In the genomic region with DNA sequence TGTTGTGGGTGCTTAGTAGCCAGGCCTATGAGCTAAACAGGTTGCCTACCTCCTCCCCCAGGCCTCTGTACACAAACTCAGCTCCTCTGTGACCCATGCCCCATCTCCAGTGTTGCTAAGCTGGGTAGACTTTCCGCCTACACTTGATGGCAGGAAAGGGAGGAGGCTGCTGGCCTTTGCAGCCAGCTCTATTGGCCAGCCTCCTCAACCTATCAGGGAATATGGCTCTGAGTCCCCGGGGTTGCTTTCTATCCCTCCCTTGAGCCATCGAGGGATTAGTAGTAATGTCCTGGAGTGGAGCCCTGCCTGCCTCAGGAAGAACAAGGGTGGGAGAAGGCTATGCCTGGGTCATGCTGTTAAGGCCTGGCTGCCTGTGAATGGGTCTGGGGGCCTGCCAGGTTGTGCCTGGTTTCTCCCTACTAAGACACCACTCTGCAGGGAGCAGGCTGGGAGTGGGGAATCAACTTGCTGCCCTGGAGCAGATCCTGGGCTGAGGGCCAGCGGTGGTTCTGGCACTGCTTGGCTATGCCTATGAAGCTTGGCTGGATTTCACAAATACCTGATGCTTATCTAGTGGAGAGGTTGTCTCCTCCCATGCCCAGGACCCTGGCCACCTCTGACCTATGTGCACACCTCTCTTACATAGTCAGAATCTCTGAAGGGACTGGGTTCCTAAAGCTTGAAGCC, we compare ENCODE assay signal across 8 mouse cellular contexts. TPM values are rescaled to one million over a fixed set of nuclear protein-coding genes. Genes with fewer than 3 reads are reported as not detected.
A peak's percentile ranks its signal among the peaks of the same experiment; 100 is the strongest.
DNase-seq lines count a peak whose midpoint lies in the region; ATAC-seq lines count a peak whose summit lies in the region.

No protein-coding gene starts in this region.

- WGBS in heart, embryonic 14.5 days = 49% methylated on average over 4 of the region's 4 CpGs
- WGBS in limb, embryonic 15.5 days = 67% methylated on average over 4 of the region's 4 CpGs

- H3K27ac ChIP-seq in heart, embryonic 14.5 days (replicated peaks in 1 of 2; ENCODE audit: control insufficient read depth in 1 of 2, insufficient read depth in 1 of 2, low read depth in 2 of 2, low read length in 2 of 2) = peak overlapping the region in 1 of 2 experiments; percentile 57; a peak in 2 of 4 replicates
- peak overlapping the region; percentile 38 for H3K27ac ChIP-seq in limb, embryonic 15.5 days

- H3K4me3 ChIP-seq in heart, embryonic 14.5 days (ENCODE audit: control insufficient read depth in 1 of 2, insufficient read depth in 1 of 2, low read depth in 1 of 2, low read length in 2 of 2) = no peak overlapping the region
- H3K4me3 ChIP-seq in limb, embryonic 15.5 days = no peak overlapping the region

- H3K27me3 ChIP-seq in heart, embryonic 14.5 days (ENCODE audit: control insufficient read depth, insufficient read depth, low read length) = no peaks in the 10 kb centered on the region
- H3K27me3 ChIP-seq in limb, embryonic 15.5 days = no peaks in the 10 kb centered on the region

- peak; percentile 33; the same call in 1 of the 2 replicates for ATAC-seq in heart, embryonic 14.5 days (ENCODE audit: insufficient number of reproducible peaks, insufficient read depth, low FRiP score, low read depth)
- no peak for ATAC-seq in limb, embryonic 15.5 days (ENCODE audit: insufficient number of reproducible peaks, low FRiP score, low TSS enrichment, low read depth)

- peaks cover 27 to 54% of the 10 kb centered on the region in 2 experiments for H3K4me1 ChIP-seq in heart, embryonic 14.5 days (ENCODE audit: control insufficient read depth in 2 of 2, insufficient read depth in 2 of 2, low read length in 2 of 2)
- peaks cover 22% of the 10 kb centered on the region for H3K4me1 ChIP-seq in limb, embryonic 15.5 days

- no peak overlapping the region for H3K4me2 ChIP-seq in heart, embryonic 14.5 days (ENCODE audit: low read length)
- no peak overlapping the region for H3K4me2 ChIP-seq in limb, embryonic 15.5 days

- H3K9me3 ChIP-seq in heart, embryonic 14.5 days (ENCODE audit: control insufficient read depth, low read length) = no peaks in the 10 kb centered on the region
- no peaks in the 10 kb centered on the region for H3K9me3 ChIP-seq in limb, embryonic 15.5 days

- DNase-seq in cerebellum, postnatal 36 days = peak; percentile 23 to 45
- no peak for DNase-seq in cerebellum, adult 11-12 months
- peak; percentile 46 for DNase-seq in right cerebral cortex, postnatal 4 days
- DNase-seq in right cerebral cortex, postnatal 25 days = no peak
- no peak for DNase-seq in frontal cortex, adult 2 months (ENCODE audit: extremely low spot score in 1 of 2, low spot score in 1 of 2)
- no peak for DNase-seq in frontal cortex, postnatal 36 days (ENCODE audit: low spot score in 2 of 2)

- peaks cover 8% of the 10 kb centered on the region; the same call in 1 of the 2 replicates for H3K36me3 ChIP-seq in heart, embryonic 14.5 days (ENCODE audit: control insufficient read depth, insufficient read depth, low read length)
- H3K36me3 ChIP-seq in limb, embryonic 15.5 days = peaks cover 3% of the 10 kb centered on the region; the same call in 1 of the 2 replicates

- H3K9ac ChIP-seq in heart, embryonic 14.5 days (ENCODE audit: low read length) = peak overlapping the region; percentile 10; the same call in 1 of the 2 replicates
- no peak overlapping the region for H3K9ac ChIP-seq in limb, embryonic 15.5 days

RNA-seq across cellular contexts. Expression of gene Slc12a7, which starts 40.8 kb away (rescaled TPM):
- 39.4 and 44.1 TPM in 2 replicates for polyA plus RNA-seq in heart, embryonic 14.5 days (2014; fragmentation: Nextera tagmentation; extraction: Ambion mirVana)
- polyA plus RNA-seq in limb, embryonic 15.5 days (2015; fragmentation: Nextera tagmentation; extraction: Ambion mirVana) = 12.6 and 14.3 TPM in 2 replicates
- polyA plus RNA-seq in frontal cortex, adult 2 months (2012; rRNA removed) = 6.4 and 6.7 TPM in 2 replicates

Comparison
In these comparisons a context has a peak if more than half of its experiments do, and no peak if none do; other contexts are left out.
1. DNase-seq: peak in cerebellum, postnatal 36 days (2 of 2) and right cerebral cortex, postnatal 4 days (single experiment); none in cerebellum, adult 11-12 months (single experiment), right cerebral cortex, postnatal 25 days (single experiment), frontal cortex, adult 2 months (0 of 2) and frontal cortex, postnatal 36 days (0 of 2).